9 mouse cellular contexts compared by ENCODE assay signal in the genomic region with DNA sequence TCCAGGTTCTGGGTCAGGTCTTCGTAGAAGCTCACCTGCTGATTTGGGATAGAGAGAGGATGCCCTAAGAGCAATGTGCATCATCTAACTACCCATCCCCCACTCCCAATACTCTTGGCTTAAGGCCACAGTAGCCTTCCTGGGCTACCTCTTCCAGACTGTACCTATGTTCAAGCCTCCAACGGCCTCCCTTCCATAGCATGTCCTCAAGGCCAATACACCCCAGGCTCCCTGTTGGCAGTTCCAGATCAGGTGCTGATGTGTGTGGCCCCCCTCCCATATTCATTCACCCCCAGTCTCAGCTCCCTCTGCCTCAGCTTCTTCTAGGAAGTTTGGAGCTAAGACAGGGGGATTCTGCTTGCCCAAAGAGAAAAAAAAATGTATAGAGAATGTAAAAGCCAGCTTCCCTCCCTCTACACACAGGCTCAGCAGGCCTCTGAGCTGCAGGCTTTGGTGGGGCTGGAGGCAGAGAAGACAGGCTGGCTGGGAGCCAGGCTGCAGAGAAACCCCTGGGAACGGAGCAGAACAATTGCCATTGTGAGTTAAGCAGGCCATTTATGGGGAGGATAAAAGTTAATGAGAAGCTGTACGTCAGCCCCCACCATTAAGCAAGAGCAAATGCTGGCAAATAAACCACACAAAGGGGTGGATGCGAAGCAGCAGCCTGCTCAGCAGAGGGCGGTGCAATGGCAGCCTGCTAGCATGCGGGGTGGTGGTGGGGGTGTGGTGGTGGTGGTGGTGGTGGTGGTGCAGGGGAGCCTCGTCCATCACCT. TPM values are rescaled to one million over a fixed set of nuclear protein-coding genes. Genes with fewer than 3 reads are reported as not detected.
DNase-seq lines count a peak whose midpoint lies in the region; ATAC-seq lines count a peak whose summit lies in the region.
"Had no signal": no experiment of that assay in that cellular context is flagged by ENCODE, and none has a peak within 500 bp of the region (broad histone marks: within the 10 kb centered on the region; RNA-seq: fewer than 3 reads in every experiment).

No protein-coding gene starts in this region.

- no peak overlapping the region for H3K4me2 ChIP-seq in heart, embryonic 12.5 days
- H3K4me2 ChIP-seq in midbrain, embryonic 14.5 days (ENCODE audit: low read length): 0 out of 2 replicates have a peak overlapping the region, but pooled peaks have one; percentile 24

- H3K27ac ChIP-seq in heart, embryonic 12.5 days (ENCODE audit: poor library complexity, severe bottlenecking): no peak overlapping the region
- H3K27ac ChIP-seq in midbrain, embryonic 14.5 days (replicated peaks; ENCODE audit: low read depth, low read length): peak overlapping the region; percentile 80

- peaks cover 15% of the 10 kb centered on the region; the same call in 1 of the 2 replicates for H3K27me3 ChIP-seq in heart, embryonic 12.5 days (replicated peaks)
- H3K27me3 ChIP-seq in midbrain, embryonic 14.5 days (ENCODE audit: control insufficient read depth, insufficient read depth, low read length): no peaks in the 10 kb centered on the region

- ATAC-seq in heart, embryonic 12.5 days (ENCODE audit: insufficient number of reproducible peaks, low FRiP score): no peak
- peak; percentile 83 for ATAC-seq in midbrain, embryonic 14.5 days (ENCODE audit: low FRiP score, low TSS enrichment)

- intact Hi-C loops in heart, postnatal 14 days (cut with DNase I): no loop called here

- H3K9me3 ChIP-seq in heart, embryonic 12.5 days (replicated peaks): no peaks in the 10 kb centered on the region
- no peaks in the 10 kb centered on the region for H3K9me3 ChIP-seq in midbrain, embryonic 14.5 days (ENCODE audit: control insufficient read depth, low read length)

- H3K9ac ChIP-seq in heart, embryonic 12.5 days: no peak overlapping the region
- H3K9ac ChIP-seq in midbrain, embryonic 14.5 days (replicated peaks; ENCODE audit: low read length): peak overlapping the region; percentile 32; the same call in 1 of the 2 replicates

- H3K4me1 ChIP-seq in heart, embryonic 12.5 days (replicated peaks): no peaks in the 10 kb centered on the region; the same call in 1 of the 2 replicates
- H3K4me1 ChIP-seq in midbrain, embryonic 14.5 days (ENCODE audit: control insufficient read depth, insufficient read depth, low read length): peaks cover 53% of the 10 kb centered on the region

- no peak overlapping the region for H3K4me3 ChIP-seq in heart, embryonic 12.5 days
- no peak overlapping the region for H3K4me3 ChIP-seq in midbrain, embryonic 14.5 days (replicated peaks; ENCODE audit: low read depth, low read length)

- peak; percentile 40 to 52 for DNase-seq in heart, postnatal 14 days
- DNase-seq in brain, adult 2 months (ENCODE audit: low read depth, low spot score): peak; percentile 55
- peak; percentile 52 for DNase-seq in forelimb bud, embryonic 11.5 days (ENCODE audit: low read depth, low spot score)
- DNase-seq in midbrain, embryonic 14.5 days: peak; percentile 90
- DNase-seq in adrenal gland, adult 8-10 months: no peak
- no peak for DNase-seq in urinary bladder, postnatal 14 days (ENCODE audit: low spot score)
- DNase-seq in natural killer cell, adult 2 months (ENCODE audit: low spot score in 2 of 2): no peak

- no peaks in the 10 kb centered on the region for H3K36me3 ChIP-seq in heart, embryonic 12.5 days
- no peaks in the 10 kb centered on the region for H3K36me3 ChIP-seq in midbrain, embryonic 14.5 days (ENCODE audit: control insufficient read depth, insufficient read depth, low read length)

- WGBS in heart, embryonic 12.5 days: 45% methylated on average over 8 of the region's 8 CpGs
- WGBS in midbrain, embryonic 14.5 days: 12% methylated on average over 8 of the region's 8 CpGs

RNA-seq across cellular contexts. Expression of a gene that starts 31.5 kb away (rescaled TPM):
- under 1 TPM; 0.33 to 0.49 TPM for total RNA-seq in heart, postnatal 14 days (2021)
- polyA plus RNA-seq in heart, embryonic 12.5 days (2016; fragmentation: Nextera tagmentation; extraction: Ambion mirVana): 0.37 and 0.83 TPM in 2 replicates
- 66.4 and 80.5 TPM in 2 replicates for polyA plus RNA-seq in midbrain, embryonic 14.5 days (2014; fragmentation: Nextera tagmentation; extraction: Ambion mirVana)
- 1 to 10 TPM in 3 of 4 experiments, under 1 TPM in 1; 0.84 to 2.1 (median 1.3) TPM for total RNA-seq in adrenal gland, adult 8-10 months (2022)
- total RNA-seq: monocyte, adult 5-6 weeks had no signal

RNA-seq across cellular contexts. Expression of a gene that starts 46.6 kb away (rescaled TPM):
- total RNA-seq in heart, postnatal 14 days (2021): not detected
- polyA plus RNA-seq in heart, embryonic 12.5 days (2016; fragmentation: Nextera tagmentation; extraction: Ambion mirVana): 0.15 TPM in 1 of 2 replicates, not detected in the other
- polyA plus RNA-seq in midbrain, embryonic 14.5 days (2014; fragmentation: Nextera tagmentation; extraction: Ambion mirVana): 0.45 and 0.46 TPM in 2 replicates
- under 1 TPM in 2 of 4 experiments, not detected in 2; 0.21 to 0.28 TPM for total RNA-seq in adrenal gland, adult 8-10 months (2022)
- total RNA-seq: monocyte, adult 5-6 weeks had no signal

Comparison
In these comparisons a context has a peak if more than half of its experiments do, and no peak if none do; other contexts are left out.
1. DNase-seq: peak in heart, postnatal 14 days (2 of 2), brain, adult 2 months (single experiment), forelimb bud, embryonic 11.5 days (single experiment) and midbrain, embryonic 14.5 days (single experiment); none in adrenal gland, adult 8-10 months (single experiment), urinary bladder, postnatal 14 days (single experiment) and natural killer cell, adult 2 months (0 of 2).